Mouse (Mus musculus) erythroblast, embryonic 14.5 days (primary cell): ENCODE results near the gene Phc2.

Source experiments
- GATA1 ChIP-seq: IDR thresholded peaks from 2 replicates; pipeline ENCODE4 v1.6.1; 2012; ENCODE audit warnings: low read length, inconsistent platforms, mixed read lengths
- TAL1 ChIP-seq: IDR thresholded peaks from 3 replicates; pipeline ENCODE4 v1.6.1; 2012; ENCODE audit warnings: low read length, inconsistent platforms, mixed read lengths

DNA sequence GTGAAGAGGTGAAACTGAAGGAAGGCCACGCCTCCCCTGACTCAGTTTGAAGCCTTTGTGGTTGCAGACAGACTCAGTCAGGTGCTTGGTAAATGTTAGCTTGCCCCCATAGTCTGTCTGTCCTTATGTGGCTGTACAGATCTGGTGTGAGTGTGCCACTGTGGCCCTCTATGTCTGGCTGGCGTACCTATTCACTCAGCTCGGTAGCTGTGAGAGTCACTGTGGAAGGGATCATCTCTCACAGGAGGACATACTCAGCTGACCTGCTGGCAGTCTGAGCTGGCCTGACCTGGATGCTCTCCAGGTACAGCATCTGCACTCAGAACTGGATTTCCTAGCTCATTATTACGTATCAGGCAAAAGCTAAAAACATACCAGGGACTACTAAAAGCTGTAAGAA, 67.3 kb downstream of the Phc2 start:
- no peak for TF ChIP-seq GATA1
- TF ChIP-seq TAL1 = no peak
